Mouse (Mus musculus): ENCODE data around the gene Map1a.

DNA sequence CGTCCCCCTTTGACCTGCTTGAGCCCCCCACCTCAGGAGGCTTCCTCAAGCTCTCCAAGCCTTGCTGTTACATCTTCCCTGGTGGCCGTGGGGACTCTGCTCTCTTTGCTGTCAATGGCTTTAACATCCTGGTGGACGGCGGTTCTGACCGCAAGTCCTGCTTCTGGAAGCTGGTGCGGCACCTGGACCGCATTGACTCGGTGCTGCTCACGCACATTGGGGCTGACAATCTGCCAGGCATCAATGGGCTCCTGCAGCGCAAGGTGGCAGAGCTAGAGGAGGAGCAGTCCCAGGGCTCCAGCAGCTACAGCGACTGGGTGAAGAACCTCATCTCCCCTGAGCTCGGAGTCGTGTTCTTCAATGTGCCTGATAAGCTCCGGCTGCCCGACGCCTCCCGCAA lies 10.1 kb downstream of the Map1a start:
- TF ChIP-seq CTCF (conservative IDR thresholded peaks at IDR 0.05; ENCODE audit: insufficient read depth, insufficient read length, low read depth, low read length): no peak
- no peak for TF ChIP-seq POLR2A (IDR thresholded peaks at IDR 0.05; ENCODE audit: low read depth, low read length)

Measured in kidney, adult 2 months (tissue).